Mouse (Mus musculus) CD8-positive naive resting alpha-beta T cell, adult 2 months (primary cell): ENCODE results near the gene Urad.

ENCODE experiments used
- DNase-seq, 2 experiments: peaks; one replicate each; pipeline ENCODE4 v3.0.0; 2022; ENCODE audit warnings: low read depth in 2 of 2, low spot score in 2 of 2

Gene Urad

GRCm38 (mm10) chr5:147300917-147301780 is 21.1 kb downstream of the Urad start:
- no peak for DNase-seq

DNA sequence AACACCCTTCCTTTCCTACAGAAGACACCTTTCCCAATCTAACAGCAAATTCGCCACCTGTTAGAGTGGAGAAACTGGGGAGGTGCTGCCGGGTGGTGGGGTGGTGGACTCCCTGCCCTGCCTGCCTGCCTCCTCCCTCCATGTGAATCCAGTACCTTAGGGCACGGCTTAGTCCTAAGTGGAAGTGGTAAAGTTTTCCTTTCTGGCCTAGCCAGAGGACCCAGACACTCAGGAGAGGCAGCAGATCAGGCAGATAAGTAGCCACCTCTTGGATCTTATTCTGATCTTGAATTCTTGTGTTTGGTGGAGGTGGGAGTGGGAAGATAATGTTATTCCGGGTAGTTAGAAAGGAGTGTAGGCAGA is 22.3 kb downstream of the Urad start:
- no peak for DNase-seq

DNA sequence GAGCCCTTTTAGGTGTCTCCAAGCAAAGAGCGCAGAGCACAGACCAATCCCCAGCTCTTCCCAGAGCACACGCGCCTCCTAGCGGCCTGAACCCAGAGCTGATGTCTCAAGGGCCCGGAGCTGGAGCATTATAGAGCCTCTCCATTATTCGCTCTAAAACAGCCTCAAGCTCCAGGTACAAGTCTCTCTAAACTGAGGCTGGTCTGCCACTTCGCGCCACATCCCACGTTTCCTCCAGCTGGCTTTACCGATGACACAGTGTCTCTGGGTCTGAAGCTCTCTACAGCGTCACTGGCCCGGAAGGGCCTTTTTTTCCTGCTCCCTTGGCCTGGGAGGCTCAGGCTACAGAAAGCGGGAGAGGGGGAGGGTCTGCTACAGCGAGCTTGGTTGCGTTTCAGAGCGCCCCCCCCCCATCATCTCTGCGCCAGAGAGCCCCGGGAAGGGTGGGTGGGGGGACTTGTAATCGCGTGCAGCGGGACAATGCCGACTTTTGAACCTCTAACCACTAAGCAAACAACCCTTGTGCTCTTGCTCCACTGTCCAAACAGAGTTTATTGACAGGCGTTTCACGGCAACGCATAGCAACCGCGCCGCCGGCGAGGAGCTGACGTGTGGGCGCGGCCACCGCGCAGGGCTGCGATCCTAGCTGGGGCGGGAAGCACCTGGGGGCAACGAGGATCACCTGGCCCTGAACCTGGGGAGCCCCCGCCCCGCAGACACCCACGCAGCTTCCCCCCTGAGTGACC is 22.8 kb downstream of the Urad start:
- peak in 1 of 2 experiments; percentile 12 for DNase-seq

DNA sequence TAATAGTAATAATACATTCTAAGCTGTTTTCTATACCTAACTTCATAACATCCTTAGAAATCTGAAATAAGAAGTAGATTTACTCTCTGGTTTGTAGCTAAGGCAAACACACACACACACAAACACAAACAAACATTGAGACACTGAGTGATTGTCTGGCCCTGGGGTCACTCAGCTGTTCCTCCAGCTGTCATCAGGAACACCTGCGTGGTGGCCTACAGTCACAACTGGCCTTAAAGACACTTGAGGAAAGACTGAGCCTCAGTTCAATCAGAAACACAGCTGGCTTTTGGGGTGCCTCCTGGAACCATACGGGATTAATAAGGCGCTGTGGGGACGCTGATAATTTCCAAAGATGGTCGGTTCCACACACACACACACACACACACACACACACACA is 25.0 kb downstream of the Urad start:
- no peak for DNase-seq

DNA sequence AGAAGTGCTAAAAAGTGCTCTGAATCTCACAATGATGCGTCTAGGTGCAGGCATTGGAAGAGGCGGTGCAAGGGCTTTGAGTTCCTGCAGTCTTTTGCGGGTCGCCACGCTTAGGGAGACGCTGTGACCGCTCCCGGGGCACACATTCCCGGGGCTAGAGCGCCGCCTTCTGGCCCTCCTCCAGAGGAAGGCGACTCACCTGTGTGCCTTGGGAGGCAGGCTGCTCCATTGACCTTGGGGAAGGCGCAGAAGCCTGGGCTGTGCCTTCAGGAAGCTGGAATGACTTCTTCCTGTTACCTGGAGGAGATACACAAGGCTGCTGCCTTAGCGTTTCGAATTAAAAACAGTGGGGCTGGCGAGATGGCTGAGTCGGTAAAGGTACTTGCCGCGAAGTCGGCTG is 28.1 kb downstream of the Urad start:
- DNase-seq: no peak

- DNase-seq: peak; percentile 44 to 52
Measured at GRCm38 (mm10) chr5:147293127-147293910, 28.9 kb downstream of the Urad start.

GRCm38 (mm10) chr5:147292506-147293120 is 29.6 kb downstream of the Urad start:
- DNase-seq: no peak

GRCm38 (mm10) chr5:147291764-147292505 is 30.3 kb downstream of the Urad start:
- DNase-seq: no peak

DNA sequence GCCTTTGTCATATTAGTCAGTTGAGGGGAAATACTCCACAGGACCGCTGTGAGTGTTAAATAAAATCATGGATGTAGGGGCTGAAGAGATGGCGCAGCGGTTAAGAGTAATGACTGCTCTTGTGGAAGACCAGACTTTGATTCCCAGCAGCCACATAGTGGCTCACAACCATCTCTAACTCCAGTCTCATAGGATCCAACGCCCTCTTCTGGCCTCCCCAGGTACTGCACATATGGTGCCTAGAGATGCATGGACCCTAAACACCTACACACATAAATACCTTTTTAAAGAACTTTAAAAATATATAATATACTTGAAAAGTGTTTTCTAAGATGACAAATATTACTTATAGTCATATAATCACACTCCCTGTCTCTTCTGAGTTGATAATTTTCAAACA is 37.9 kb downstream of the Urad start:
- no peak for DNase-seq

DNA sequence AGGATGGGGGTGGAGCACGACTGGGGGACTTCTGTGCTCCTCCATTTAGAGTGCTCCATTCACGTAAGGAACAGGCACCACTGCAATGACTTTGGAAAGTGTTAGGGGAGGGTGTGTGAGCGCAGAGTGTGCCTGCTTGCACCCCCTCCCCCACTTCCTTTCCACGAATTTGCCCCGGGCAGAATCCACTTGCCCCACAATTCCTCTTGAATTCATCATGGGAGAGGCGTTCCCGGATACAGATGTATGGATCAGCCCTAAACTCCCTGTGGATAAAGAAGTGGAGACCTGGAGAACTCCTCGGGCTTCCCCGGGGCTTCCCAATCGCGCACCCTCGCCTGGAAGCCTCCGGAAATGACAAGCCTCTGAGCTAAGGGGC is 44.7 kb downstream of the Urad start:
- no peak for DNase-seq

DNA sequence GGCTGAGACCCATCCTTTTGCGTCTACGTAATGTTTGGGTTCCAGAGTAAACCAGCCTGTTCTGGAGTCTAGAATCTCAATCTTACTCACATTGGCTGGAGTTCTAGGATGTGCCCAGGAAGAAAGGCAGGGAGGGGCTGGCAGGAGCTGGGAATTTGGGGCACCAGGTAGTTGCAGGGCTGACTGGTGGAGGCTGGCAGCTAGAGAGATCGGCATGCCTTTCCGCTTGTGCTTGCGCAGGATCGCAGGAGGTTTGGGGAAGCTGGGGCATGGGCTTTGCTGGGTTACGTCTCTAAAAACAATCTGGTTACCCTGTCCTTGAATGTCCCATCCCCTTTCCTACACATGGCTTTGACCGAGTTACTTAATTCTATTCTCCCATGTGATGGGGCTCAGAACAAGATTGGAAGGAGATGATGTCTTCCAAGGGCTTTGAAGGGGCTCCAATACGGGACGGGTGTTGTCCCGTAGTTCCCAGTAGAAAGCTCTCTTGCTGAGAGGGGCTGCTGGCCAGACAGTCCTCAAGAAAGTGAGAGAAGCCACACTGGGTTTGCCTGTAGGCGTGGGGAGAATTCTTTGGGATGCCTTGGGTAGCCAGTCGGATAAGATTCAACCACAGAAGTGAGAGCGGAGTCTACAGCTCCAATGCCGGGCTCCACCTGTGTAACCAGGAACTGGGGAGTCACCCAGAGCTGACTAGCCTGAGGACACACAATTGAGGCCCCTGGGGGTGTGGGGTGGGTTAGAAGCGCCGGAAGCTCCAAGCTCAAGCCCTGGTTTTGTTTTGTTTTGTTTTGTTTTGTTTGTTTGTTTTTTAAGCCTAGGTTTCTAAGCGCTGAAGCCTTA is 45.3 kb downstream of the Urad start:
- no peak for DNase-seq

DNA sequence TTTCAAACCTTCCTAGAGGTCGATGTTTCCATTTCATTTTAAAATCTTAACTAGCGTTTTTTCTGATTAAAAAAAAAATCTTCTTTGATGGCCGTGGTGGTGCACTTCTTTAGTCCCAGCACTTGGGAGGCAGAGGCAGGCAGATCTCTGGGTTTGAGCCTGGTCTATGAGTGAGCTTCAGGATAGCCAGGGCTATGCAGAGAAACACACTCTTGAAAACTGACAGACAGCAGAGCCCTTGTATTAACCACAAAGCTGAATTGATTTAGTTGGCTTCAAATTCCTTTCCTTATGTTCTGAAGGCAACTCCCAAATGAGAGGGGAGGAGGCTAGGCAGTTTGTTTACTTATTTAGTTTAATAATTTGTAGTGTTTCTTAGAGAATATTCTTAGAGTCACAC is 46.5 kb downstream of the Urad start:
- no peak for DNase-seq

DNA sequence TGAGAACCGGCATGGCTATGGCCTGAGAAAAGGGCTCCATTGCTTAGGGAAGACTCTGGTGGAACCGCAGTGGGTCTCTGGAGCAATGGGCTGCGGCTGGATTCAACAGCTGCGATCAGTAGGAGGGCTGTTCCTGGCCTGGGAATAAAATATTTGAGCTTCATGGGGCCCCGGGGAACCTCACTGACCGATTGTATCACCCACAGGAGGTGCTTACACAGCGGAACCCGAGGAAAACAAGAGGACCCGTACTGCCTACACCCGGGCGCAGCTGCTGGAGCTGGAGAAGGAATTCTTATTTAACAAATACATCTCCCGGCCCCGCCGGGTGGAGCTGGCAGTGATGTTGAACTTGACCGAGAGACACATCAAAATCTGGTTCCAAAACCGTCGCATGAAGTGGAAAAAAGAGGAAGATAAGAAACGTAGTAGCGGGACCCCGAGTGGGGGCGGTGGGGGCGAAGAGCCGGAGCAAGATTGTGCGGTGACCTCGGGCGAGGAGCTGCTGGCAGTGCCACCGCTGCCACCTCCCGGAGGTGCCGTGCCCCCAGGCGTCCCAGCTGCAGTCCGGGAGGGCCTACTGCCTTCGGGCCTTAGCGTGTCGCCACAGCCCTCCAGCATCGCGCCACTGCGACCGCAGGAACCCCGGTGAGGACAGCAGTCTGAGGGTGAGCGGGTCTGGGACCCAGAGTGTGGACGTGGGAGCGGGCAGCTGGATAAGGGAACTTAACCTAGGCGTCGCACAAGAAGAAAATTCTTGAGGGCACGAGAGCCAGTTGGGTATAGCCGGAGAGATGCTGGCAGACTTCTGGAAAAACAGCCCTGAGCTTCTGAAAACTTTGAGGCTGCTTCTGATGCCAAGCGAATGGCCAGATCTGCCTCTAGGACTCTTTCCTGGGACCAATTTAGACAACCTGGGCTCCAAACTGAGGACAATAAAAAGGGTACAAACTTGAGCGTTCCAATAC is 47.8 kb downstream of the Urad start:
- no peak for DNase-seq

GRCm38 (mm10) chr5:147272808-147273345 is 49.4 kb downstream of the Urad start:
- DNase-seq: no peak

- DNase-seq: no peak
Measured at GRCm38 (mm10) chr5:147272046-147272807, 50.0 kb downstream of the Urad start.

DNA sequence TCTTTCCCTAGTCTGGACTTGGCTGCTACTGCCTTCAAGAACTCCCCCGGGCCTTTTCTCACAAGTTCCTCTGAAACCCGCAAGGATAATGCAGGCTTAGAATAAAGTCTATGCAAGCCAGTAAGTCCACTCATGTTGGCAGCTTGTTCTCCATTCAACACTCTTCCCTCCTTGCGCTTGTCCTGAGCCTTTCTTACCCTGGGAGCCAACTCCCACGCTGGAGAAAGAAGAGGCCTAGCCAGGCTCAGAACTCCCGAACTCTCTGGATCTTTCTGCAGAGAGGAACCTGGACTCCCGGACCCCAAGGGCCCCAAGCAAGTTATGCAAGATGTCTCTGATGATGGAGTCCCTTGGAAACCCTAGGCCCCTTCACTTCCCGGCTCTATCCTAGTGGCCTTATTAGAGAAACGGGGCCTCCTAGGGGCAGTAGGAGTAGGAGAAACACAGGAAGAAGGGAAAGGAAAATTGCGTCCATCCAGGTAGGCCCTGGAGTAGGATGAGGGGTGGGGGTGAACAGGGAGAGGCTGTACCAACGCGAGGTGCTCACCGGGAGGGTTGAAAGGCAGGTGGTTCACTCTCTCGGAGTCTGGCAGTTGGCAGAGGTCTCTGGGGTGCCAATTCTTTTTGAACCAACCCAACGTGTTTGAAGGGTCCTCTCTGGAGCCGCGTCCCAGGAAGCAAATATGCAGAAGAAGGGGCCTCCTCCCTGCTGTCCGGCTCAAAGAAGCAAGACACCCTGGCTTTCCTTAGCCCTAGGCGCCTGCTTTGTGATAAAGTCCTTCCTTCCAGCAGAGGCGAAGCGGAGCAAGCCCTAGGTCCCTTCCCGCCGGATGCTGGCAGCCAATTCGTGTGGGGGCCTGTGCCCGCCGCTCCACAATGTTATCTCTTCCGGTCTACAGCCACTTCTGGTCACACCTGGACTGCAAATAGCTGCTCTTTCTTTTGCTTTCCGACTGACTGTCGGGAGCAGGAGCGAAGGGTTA is 51.3 kb downstream of the Urad start:
- DNase-seq: no peak
